In genomic region chr5:33722266-33723018, GRCm38 (mm10) we compare ENCODE assay signal across 8 mouse cellular contexts. TPM values are rescaled to one million over a fixed set of nuclear protein-coding genes. Genes with fewer than 3 reads are reported as not detected.
A peak's percentile ranks its signal among the peaks of the same experiment; 100 is the strongest.
DNase-seq lines count a peak whose midpoint lies in the region; ATAC-seq and TF ChIP-seq lines count a peak whose summit lies in the region.

No protein-coding gene starts in this region.

- H3K4me2 ChIP-seq in liver, embryonic 12.5 days, result peak overlapping the region; percentile 82
- peak overlapping the region; percentile 94 for H3K4me2 ChIP-seq in stomach, embryonic 16.5 days (ENCODE audit: low read depth, low read length)

- intact Hi-C loops in left cerebral cortex, postnatal 25 days (cut with DNase I), result no loop called here

- no peak for TF ChIP-seq POLR2A in thymus, adult 2 months (IDR thresholded peaks at IDR 0.05; ENCODE audit: control insufficient read depth, extremely low read depth, insufficient read depth, low read length, poor library complexity)

- peak overlapping the region; percentile 66 for H3K9ac ChIP-seq in liver, embryonic 12.5 days
- peak overlapping the region; percentile 77 for H3K9ac ChIP-seq in stomach, embryonic 16.5 days (ENCODE audit: low read length)

- no peak for ATAC-seq in CD4-positive, CD25-positive, alpha-beta regulatory T cell, adult 4 months
- no peak; the same call in 1 of the 2 replicates for ATAC-seq in liver, embryonic 12.5 days
- ATAC-seq in stomach, embryonic 16.5 days (ENCODE audit: insufficient read depth, low FRiP score), result no peak

- no peak for TF ChIP-seq CTCF in thymus, adult 2 months (IDR thresholded peaks at IDR 0.05; ENCODE audit: borderline replicate concordance, control insufficient read depth, extremely low read depth, insufficient read depth, low read length, poor library complexity)

- WGBS in thymus, adult 2 months, result 2% methylated on average over 53 of the region's 53 CpGs
- 1% methylated on average over 53 of the region's 53 CpGs for WGBS in liver, embryonic 12.5 days (ENCODE audit: insufficient replicate concordance)
- WGBS in stomach, embryonic 16.5 days, result under 1% methylated on average over 53 of the region's 53 CpGs

- H3K27ac ChIP-seq in thymus, adult 2 months (ENCODE audit: control insufficient read depth, insufficient read depth, low read length), result no peak overlapping the region
- peak overlapping the region; percentile 6; the same call in 1 of the 2 replicates for H3K27ac ChIP-seq in liver, embryonic 12.5 days
- peak overlapping the region; percentile 83 for H3K27ac ChIP-seq in stomach, embryonic 16.5 days (ENCODE audit: low read length)

- DNase-seq in CD4-positive, CD25-positive, alpha-beta regulatory T cell, adult 2 months (ENCODE audit: low read depth, low spot score), result peak; percentile 23
- DNase-seq in thymus, adult 2 months, result peak; percentile 11
- no peak for DNase-seq in thymus, postnatal 14 days
- no peak for DNase-seq in left cerebral cortex, postnatal 25 days (ENCODE audit: low spot score in 2 of 2)
- no peak for DNase-seq in cerebellum, adult 9-11 months

- H3K9me3 ChIP-seq in liver, embryonic 12.5 days (replicated peaks), result no peaks in the 10 kb centered on the region
- H3K9me3 ChIP-seq in stomach, embryonic 16.5 days (replicated peaks; ENCODE audit: control insufficient read depth, low read length), result no peaks in the 10 kb centered on the region

- H3K4me3 ChIP-seq in thymus, adult 2 months (ENCODE audit: control insufficient read depth, insufficient read depth, low read length), result peak overlapping the region; percentile 54
- peak overlapping the region; percentile 64 for H3K4me3 ChIP-seq in liver, embryonic 12.5 days
- H3K4me3 ChIP-seq in stomach, embryonic 16.5 days (replicated peaks; ENCODE audit: low read length), result peak overlapping the region; percentile 58

- H3K36me3 ChIP-seq in thymus, adult 2 months (ENCODE audit: control insufficient read depth, insufficient read depth, low read length), result no peaks in the 10 kb centered on the region
- H3K36me3 ChIP-seq in liver, embryonic 12.5 days, result peaks cover 1% of the 10 kb centered on the region; the same call in 1 of the 2 replicates
- H3K36me3 ChIP-seq in stomach, embryonic 16.5 days (ENCODE audit: control insufficient read depth, insufficient read depth, low read length), result no peaks in the 10 kb centered on the region

- H3K27me3 ChIP-seq in thymus, adult 2 months (ENCODE audit: control insufficient read depth, insufficient read depth, low read length), result peaks cover 26% of the 10 kb centered on the region; the same call in 1 of the 2 replicates
- H3K27me3 ChIP-seq in liver, embryonic 12.5 days (replicated peaks), result peaks cover 90% of the 10 kb centered on the region
- 0 out of 2 replicates have a peak, but pooled peaks cover 6% of the 10 kb centered on the region for H3K27me3 ChIP-seq in stomach, embryonic 16.5 days (ENCODE audit: control insufficient read depth, insufficient read depth, low read length)

- H3K4me1 ChIP-seq in thymus, adult 2 months (replicated peaks; ENCODE audit: control insufficient read depth, insufficient read depth, low read length), result peaks cover 18% of the 10 kb centered on the region
- H3K4me1 ChIP-seq in liver, embryonic 12.5 days, result peaks cover 48% of the 10 kb centered on the region
- H3K4me1 ChIP-seq in stomach, embryonic 16.5 days (ENCODE audit: control insufficient read depth, insufficient read depth, low read length), result peaks cover 21% of the 10 kb centered on the region

RNA-seq across cellular contexts. Expression of gene Fgfr3, which starts 1.0 kb away (rescaled TPM):
- not detected for polyA plus RNA-seq in CD4-positive, CD25-positive, alpha-beta regulatory T cell, adult 4 months (2017; shearing (Covaris generic))
- 4.8 and 6.3 TPM in 2 replicates for polyA plus RNA-seq in thymus, adult 2 months (2012; rRNA removed)
- 4.5 and 4.8 TPM in 2 replicates for polyA plus RNA-seq in liver, embryonic 12.5 days (2016; fragmentation: Nextera tagmentation; extraction: Ambion mirVana)
- polyA plus RNA-seq in stomach, embryonic 16.5 days (2015; fragmentation: Nextera tagmentation; extraction: Ambion mirVana), result 31.0 and 40.1 TPM in 2 replicates
- 100 to 1,000 TPM; 108 to 126 TPM for total RNA-seq in left cerebral cortex, postnatal 25 days (2021)

Comparison
In these comparisons a context has a peak if more than half of its experiments do, and no peak if none do; other contexts are left out.
1. DNase-seq: peak in CD4-positive, CD25-positive, alpha-beta regulatory T cell, adult 2 months (single experiment) and thymus, adult 2 months (single experiment); none in thymus, postnatal 14 days (single experiment), left cerebral cortex, postnatal 25 days (0 of 2) and cerebellum, adult 9-11 months (single experiment).
2. Peak in every context shown above with its lines, with median percentiles within 50 percentile points of each other: H3K4me3 ChIP-seq.